Mouse (Mus musculus) heart, postnatal 0 days (tissue): ENCODE results near the gene Syn2.

Experiments
- CTCF ChIP-seq: IDR thresholded peaks from 2 replicates; pipeline ENCODE4 v1.5.1; 2016; ENCODE audit warnings: antibody characterized with exemption, control low read depth, low read depth
- EP300 ChIP-seq: IDR thresholded peaks from 2 replicates; pipeline ENCODE4 v1.6.1; 2016; ENCODE audit warnings: antibody characterized with exemption, low read depth

DNA sequence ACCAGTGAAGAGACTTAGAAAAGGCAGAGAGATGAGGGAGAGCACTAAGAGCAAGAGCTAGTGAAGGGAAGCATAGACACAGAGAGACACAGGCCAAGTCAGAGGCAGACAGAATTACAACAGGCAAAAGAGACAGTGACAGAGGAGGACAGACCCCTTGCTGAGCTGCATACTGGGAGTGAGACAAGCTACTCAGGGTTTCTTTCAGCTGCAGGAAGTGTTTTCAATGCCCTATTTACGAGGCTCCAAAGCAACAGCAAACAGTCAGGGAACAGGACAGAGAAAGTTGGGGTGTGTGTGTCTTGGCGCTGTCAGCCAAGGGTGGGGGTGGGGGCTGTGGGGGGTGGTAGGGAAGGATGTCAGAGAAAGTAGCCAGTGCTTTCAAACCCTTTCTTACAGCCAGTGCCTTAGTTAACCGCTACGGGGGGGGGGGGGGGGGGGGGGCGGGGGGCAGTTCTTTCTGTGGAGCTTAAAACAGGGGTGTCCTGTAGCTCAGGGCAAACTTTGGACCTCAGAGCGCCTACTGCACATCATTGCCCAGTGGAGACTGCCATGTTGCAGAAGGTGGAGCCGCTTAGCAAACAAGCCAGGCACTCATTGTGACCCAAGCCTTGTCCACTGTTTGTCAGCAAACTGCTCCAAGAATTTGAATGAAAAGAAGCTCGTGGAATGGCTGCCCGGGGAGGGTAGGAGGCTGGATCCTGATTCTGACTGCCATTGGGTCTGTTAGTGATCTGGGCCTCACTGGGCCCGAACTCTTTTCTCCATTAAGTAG is 117.6 kb downstream of the Syn2 start, which contains the start of gene Timp4:
- TF ChIP-seq CTCF, result no peak
- no peak for TF ChIP-seq EP300
